Mouse (Mus musculus) cerebellum, adult 8-10 months (tissue): Measurements from ENCODE around the gene Pde3b.
"Not testable (repeated sequence)": the region's sequence is repeated elsewhere in the genome, so short reads cannot be mapped to it uniquely, and the experiment has no call there.

Source experiments
- DNase-seq: peaks from one replicate; pipeline ENCODE4 v3.0.0; 2022

The Pde3b gene

DNA sequence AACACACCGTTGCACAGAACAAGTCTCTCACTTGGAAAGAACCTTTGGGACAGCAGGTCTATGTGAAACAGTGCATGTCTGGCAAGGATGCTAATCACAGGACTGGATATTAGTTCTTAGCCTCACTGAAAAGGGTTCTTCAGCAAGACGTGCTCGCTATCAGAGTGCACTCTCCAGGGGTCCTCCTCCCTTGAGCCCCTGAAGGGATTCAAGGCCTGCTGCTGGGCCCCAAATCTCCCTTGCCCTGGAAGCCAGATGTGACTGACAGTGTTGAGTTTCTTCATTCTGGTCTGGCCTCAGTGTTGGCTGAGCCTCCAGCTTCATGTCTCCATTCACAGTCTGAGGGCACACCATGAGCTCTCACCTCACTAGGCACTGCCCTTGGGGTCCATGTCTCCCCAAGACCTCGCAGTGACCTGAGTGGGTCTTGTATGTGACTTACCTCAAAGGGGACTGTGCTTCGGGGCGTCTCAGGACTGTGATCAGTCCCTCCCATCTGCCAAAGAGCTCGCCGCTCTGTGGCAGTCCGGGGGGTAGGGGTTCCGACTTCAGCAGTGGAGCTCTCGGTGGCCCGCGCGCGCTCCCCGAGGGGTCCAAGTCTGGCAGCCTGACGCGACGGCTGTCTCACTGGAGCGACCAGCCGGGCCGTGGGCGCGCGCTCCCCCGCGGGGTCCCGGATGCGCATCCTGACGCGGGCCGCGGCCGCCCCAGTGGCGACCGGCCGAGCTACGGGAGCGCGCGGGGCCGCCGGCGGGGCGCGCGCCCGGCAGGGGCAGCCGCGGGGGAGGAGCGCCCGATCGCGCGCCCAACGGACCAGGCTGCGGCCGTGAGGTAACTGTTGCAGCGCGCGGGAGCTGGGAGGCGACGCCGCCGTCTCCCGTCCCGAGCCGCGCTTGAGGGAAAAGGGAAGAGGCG, at the start of gene Pde3b:
Pde3b (plus strand) TSS at position 861 of the 915 bp plus-strand sequence.
- DNase-seq = peak; percentile 67

DNA sequence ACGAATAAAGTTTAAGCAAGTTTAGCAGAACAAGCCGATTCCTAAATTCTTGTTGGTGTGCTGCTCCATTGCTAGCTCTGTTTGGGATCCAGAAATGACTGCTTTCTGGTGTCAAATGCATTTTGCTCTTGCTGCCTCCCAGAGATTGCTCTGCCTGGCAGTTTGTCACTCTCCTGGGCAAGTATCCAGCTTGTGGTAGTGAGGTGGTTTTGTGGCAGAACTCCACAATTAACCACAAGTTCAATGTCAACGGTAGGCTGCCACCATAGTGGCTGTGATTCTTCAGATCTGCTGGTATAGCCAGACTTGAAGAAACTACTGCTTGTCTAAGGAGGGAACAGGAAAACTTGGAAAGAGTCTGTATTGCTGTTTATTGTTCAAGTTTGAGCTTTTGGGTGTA, 13.0 kb upstream of the Pde3b start:
- peak; percentile 71 for DNase-seq

DNA sequence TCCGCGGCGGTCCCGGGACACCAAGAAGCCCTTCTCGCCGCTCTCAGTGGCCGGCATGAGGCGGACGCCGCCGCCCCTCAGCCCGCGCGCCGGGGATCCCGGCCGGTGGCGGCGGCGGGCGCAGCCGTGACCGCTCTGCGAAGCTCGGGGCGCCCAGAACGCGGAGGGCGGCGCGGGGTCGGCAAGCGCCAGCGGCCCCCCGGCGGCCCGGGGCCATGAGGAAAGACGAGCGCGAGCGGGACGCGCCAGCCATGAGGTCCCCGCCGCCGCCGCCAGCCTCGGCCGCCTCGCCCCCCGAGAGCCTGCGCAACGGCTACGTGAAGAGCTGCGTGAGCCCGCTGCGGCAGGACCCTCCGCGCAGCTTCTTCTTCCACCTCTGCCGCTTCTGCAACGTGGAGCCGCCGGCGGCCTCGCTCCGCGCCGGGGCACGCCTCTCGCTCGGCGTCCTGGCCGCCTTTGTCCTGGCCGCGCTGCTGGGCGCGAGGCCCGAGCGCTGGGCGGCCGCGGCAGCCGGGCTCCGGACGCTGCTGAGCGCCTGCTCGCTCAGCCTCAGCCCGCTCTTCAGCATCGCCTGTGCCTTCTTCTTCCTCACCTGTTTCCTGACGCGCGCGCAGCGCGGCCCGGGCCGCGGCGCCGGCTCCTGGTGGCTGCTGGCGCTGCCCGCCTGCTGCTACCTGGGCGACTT, 397 bp downstream of the Pde3b start:
- DNase-seq = peak; percentile 52

DNA sequence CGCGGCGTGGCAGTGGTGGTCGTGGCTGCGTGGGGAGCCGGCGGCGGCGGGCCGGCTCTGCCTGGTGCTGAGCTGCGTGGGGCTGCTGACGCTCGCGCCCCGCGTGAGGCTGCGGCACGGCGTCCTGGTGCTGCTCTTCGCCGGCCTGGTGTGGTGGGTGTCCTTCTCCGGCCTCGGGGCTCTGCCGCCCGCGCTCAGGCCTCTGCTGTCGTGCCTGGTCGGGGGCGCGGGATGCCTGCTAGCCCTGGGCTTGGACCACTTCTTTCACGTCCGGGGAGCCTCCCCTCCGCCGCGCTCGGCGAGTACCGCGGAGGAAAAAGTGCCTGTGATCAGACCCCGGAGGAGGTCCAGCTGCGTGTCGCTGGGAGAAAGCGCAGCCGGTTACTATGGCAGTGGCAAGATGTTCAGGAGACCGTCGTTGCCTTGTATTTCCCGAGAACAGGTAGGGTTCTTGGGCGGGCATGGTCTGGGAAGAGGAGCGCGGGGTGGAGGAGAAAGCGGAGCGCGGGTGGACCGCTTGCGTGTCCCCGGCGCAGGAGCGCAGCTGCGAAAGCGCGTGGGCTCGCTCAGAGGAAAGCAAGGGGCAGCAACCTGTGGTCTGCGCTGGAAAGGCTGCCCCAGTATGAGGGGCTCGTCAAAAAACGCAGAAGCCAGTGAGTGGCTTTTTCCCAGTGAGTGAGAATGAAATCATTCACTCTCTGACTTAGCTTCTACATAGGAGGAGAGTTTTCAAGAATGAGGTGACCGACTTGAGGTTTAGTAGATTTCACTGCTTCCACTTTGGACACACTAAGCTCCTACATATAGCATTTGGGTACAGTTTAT, 1.2 kb downstream of the Pde3b start:
- DNase-seq = peak; percentile 45

DNA sequence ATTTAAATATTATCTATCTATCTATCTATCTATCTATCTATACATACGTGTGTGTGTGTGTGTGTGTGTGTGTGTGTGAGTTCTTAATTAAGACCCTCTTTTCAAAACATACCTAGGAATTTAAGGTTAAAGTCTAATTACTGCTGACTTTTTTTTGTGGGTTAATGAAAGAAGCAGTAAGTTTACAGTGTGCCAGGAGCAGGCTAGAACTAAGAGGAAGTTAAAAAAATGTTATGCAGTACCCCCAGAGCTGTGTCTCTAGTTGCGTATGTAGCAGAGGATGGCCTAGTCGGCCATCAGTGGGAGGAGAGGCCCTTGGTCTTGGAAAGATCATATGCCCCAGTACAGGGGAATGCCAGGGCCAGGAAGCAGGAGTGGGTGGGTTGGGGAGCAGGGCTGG, 4.2 kb downstream of the Pde3b start:
- not testable (repeated sequence) for DNase-seq

DNA sequence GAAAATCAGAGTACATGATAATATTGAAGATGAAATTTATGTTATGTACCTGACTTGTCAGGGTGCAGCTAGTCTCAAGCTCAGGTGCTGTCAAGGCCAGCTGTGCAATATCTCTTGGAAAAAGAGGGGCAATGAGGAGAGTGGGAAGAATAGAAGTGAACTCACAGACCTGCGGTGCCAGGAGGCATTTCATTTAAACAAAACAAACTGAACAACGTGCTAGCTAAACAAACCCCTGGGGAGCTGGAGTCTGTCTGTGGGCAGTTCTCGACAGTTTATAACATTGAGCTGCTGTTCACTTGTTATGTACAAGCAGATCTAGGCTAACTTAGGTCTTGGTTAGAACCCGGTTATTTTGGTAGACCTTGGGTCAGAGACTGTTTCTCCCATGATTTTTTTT, 5.8 kb downstream of the Pde3b start:
- no peak for DNase-seq

DNA sequence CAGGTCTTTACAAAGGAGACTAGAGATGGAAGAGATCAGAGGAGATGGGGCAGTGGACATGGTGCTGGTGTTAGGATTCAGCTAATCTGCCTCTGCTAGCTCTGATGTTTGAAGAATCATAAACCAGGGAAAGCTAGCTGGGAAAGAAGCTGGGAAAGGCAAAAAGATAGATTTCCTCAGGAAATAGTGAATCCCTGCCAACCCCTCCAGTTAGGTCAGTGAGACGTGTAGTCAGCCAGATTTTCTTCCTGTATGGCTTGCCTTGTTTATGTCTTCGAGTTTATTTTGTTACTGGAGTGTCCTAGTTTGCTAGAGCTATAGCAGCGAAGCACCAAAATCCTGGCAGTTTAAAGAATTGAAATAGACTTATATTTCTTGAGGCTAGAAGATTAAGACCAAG, 7.1 kb downstream of the Pde3b start:
- no peak for DNase-seq

DNA sequence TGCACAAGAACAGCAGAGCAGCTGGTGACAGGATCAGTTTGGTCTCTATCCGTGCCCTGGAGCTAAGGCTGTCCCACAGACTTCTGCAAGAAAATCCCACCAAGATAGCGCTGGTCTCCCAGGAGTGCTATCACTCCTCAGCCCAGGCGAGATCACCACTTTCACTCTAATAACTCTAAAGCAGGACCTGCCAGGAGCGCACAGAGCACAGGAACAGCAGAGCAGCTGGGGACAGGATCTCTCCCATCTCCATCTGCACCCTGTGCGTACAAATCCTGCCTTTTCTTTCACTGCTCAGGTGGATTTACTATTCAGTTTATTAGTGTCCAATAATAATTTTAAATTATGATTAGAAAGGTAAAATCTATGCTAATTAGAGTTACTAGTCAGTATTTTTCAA, 14.7 kb downstream of the Pde3b start:
- no peak for DNase-seq

DNA sequence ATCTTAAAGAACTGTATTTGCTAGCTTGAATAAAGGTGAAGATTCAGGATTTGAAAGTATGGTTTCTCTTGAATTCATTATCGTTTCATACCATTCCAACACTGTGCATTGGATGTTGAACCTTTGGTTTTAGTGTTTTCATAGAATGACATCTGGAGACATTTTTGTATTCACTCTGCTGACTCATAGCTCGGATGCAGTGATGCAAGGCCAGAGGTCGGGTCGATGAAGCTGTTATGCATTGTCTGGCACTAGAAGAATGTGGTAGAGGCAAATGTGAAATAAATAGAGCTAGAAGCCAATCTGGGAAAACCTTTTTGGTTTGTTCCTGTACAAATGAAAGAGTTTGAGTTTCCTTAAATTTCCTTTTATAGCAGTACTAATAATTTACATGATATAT, 16.9 kb downstream of the Pde3b start:
- no peak for DNase-seq

DNA sequence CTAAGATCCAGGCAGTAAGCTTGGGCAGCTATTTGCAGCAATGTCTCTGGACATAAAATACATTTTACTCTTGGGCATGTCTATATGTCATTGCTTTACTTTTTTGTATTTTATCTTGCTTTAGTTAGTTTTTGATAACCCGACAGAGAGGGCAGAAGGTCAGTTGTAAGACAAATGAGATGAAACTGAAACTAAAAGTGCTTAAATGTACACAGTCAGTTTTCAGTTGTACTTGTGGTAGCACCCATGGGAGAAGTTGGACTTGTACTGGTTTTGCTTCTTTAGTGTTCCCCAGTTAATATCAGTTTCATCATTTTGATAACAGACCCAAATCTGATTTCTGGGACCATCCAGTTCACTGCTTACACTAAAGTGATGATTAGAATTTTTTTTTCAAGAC, 24.6 kb downstream of the Pde3b start:
- DNase-seq = no peak

DNA sequence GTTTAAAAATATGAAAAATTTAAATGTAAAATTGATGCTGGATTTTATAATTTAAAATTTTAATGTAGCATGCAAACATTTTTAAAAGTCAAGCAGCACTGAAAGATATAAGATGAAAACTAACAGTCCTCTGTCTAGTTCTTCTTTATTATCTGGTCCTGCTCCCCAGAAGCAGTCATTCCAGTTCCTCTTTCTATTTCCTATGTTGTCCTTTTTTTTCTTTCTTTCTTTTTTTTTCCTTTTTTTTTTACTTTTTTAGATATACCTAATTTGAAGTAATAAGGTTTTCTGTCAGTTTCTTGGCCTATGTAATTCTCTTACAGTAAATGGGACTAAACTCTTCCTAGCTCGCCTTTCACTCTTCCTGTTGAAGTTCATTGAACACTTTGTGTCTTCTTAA, 25.4 kb downstream of the Pde3b start:
- no peak for DNase-seq

DNA sequence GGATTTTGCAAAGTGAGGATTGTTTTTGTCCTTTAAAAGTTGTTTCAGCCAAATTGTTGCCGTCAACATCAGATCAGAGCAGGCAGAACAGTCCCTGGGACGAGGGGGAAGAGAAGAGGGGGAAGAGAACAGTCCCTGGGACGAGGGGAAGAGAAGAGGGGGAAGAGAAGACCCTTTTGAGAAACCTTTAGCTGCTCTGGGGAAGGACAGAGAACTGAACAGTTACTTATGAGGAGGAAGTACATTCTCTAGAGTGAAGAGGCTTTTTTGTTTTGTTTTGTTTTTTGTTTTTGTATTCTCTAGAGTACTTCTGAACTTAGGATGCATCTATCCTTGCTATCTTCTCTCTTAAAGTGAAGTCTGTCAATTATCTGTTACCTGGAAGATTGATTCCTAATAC, 37.8 kb downstream of the Pde3b start:
- no peak for DNase-seq

DNA sequence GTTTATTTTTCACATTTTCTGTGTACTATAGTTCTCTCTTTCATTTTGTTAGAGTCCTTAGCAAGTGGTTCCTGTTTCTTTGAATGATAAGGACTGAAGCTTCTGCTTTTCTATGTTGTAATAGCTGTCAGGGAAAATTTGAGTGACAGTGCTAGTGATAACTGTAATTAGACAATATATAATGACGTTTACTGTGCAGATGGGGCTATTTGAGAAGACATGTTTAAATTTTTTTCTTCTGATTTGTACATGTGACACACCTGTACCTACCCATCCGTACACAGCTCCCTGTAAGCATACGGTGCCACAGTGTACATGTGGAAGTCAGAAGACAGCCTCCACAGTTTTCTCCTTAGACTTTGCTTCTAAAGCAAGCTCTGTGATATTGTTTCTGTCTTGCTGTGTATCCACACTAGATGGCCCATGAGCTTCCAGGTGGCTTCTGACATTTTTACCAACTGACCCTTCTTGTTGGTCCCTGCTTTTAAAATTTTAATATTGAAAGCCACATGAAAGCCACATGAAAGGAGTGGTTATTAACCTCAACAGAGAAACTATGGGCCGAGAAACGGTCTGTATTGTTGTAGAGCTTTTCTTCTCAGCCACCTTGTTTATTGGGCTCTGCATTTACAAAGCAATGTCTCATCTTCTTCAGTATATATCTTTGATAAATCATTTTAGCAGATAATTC, 38.4 kb downstream of the Pde3b start:
- no peak for DNase-seq

DNA sequence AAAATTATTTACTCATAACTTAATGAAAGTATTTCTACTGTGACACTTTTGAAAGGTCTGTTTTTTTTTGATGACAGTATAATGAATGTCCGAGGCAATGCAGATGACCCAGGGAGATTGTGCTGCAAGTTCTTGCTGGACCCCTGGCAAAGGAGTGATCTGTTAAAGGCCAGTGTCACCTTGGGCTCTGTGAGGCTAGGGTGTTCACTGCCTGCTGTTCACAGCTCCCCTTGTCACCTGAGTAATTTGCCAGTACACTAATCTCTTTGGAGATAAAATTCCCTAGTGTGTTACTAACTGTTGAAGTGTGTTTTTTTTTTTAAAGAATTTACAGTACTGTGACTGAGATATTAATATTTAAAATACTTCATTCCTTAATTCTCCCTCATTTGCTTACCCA, 39.8 kb downstream of the Pde3b start:
- DNase-seq = no peak

DNA sequence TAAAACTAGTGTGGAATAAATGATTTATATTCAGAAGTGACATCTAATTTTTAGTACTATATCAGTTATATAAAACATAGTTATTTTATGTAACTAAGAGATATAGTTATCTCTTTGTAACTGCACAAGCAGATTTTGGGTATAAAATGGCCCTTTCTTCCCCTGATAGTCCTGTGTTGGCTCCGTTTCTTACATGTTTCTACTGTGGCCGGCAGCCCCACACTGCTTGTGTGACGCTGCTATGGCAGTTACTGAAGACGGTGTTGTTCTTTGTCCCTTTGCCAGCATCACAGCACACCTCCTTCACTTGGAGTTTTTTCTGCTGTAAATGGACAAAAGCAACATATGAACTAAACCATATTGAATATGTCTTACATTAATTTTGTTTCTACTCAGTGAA, 41.8 kb downstream of the Pde3b start:
- no peak for DNase-seq

DNA sequence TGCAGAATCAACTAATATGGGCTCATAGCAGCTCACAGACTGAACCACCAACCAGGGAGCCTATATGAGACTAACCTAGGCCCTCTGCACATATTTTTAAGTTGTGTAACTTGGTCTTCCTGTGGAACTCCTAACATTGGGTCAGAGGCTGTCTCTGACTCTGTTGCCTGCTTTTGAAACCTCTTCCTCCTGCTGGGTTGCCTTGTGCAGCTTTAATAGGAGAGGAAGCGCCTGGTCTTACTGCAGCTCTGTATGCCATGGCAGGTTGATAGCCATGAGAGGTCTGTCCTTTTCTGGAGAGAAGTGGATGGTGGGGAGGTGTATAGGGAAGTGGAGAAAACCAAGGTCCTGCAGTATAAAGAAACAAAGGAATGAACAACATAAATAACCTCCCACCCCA, 44.8 kb downstream of the Pde3b start:
- DNase-seq = no peak

DNA sequence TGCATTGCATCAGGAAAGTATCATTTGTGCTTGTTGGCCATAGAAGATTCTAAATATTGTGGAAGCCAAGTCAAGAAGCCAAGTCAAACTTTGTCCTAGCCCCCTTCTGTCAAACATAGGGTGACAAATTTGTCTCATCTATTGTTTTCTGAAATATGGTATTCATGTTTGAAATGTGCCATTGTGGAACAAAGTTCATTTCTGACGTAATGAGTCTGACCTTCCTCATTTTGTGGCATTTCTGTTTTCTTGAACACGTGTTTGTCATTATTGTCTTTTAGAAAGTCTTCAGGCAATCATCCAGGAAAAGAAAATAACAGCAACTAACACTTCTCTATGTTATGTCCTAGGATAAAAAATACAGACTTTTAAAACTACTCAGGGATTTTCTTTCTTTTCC, 46.6 kb downstream of the Pde3b start:
- no peak for DNase-seq

DNA sequence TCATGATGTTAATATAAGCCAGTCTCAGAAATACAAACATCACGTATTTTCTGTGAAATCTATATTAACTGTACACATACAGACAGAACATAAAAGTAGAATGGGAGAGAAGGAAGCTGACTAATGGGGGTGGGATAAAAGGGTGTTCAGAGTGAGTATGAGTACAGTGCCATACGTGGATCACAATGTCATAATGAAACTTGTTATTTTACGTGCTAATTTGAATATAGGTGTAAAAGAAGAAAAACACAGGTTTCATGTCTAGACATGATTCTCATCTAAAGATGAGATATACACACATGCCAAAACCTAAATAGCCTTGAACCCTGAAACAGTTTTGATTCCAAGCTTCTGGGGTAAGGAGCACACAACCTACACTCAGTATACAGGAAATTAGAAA, 51.3 kb downstream of the Pde3b start:
- no peak for DNase-seq

DNA sequence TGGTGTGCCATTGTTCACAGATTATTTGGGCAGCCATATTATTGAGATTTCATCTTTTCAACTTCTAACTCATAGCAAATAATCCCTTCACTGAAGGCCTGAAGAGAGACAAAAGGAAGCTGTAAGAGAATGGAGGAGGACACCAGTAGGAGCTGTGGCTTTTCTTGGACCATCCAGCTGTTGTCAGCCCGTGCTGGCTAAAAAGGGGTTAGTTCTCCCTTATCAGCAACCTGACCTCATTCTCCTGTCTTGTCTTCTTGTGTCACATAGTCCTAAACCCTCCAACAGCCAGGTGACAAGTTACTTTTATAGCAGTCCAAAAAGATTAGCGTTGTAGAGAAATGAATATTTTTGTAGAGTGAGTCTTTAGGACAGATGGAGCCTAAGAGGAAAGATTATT, 57.4 kb downstream of the Pde3b start:
- DNase-seq = no peak

DNA sequence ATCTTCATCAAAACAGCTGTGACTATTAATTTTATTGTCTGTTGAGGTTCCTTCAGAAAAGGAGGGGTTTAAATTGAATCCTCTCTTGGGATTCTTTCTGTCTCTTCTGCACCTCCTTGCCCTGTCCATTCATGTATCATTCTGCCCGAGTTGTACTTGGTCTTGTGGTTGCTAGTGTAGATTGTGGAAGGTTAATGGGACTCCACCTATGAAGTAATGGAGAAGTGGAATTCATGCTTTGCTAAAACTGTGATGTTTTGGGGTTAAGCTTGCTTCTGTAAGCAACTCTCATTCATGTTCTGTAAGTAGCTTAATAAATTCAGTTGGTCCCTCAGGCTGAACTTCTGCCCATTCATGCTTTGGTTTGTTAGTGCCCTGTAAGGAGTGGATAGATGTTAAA, 59.8 kb downstream of the Pde3b start:
- no peak for DNase-seq

DNA sequence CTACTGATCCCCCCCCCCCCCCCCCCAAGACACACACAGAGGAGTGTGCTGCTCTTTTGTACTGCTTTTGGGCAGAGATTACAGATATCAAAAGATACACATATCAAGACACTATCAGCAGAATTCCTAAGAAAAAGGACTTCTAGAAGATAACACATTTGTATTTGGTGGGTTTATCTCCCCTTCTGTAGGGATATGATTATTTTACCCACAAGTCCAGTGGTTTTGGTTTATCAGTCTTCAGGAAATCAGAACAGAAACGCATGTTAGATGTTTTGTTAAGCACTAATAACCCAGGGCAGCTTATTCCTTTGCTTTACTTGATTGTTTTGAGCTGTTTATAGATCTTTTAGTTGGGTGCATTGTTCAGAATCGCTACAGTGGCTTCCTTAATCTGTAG, 62.8 kb downstream of the Pde3b start:
- no peak for DNase-seq

DNA sequence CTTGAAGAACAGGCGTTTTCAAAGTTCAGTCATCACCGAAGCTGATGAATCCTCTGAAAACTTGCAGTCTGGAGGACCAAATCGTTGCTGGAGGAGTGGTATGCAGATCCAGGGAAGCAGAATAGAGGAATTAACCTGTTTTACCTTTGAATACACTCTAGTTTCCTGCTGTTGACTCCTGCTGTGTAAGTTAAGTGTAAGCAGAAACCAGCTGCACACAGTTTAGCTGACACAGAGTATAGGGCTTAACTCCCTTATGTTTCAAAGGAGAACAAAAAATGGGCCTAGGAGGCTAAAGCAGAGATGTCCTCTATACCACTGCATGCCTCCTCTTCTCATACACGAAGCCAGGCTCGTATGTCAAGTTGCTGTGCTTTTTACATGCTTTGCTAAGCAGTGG, 63.8 kb downstream of the Pde3b start:
- DNase-seq = no peak

DNA sequence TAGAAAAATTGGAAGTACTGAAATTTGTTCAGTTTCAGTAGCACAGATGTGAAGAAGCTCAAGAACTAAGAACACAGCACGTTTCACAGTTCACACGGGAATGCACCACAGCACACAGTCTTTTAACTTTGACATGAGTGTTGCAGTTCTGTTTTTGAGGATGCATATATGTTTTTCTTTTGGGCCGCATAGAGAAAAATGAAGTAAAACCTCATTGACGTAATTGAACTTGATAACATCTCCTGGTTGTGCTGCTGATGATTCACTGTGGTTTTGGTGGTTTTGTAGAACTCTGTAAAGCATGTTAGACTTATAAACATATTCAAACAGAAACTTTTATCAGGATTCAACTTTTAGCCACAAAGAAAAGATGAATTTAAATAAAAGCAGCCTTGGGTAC, 64.7 kb downstream of the Pde3b start:
- no peak for DNase-seq
